Mouse (Mus musculus) olfactory bulb, adult 2 months (tissue): Measurements from ENCODE around the gene Tmed8.

Experiments
- CTCF ChIP-seq: fragments of 200-500 bp; IDR thresholded peaks from 2 replicates; pipeline ENCODE4 v1.5.1; 2012; ENCODE audit warnings: low read depth, mild to moderate bottlenecking, low read length, moderate library complexity; ENCODE audit not compliant: insufficient read depth
- POLR2A ChIP-seq: fragments of 200-500 bp; IDR thresholded peaks from 2 replicates; pipeline ENCODE4 v1.6.1; 2012; ENCODE audit warnings: mild to moderate bottlenecking, low read depth, low read length, moderate library complexity; ENCODE audit not compliant: insufficient read depth

DNA sequence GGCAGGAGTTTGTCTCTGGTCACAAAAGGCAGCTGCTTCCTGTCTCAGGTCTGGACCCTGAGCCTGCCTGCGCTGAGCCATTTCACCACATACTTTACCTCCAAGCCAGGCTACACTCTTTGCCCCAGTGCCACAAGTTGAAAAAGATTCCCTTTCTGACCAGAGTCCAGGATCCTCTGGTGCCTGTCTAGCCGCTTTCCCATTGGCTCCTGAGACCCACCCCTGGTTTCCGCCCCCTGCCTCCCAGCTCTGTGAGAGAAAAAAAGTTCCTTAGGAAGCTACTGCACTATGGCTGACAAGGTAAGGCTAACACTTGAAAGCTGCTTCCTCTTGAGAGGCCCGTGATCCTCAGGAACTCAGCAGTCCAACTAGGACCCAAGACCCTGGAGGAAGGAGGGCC is 42.9 kb downstream of the Tmed8 start:
- TF ChIP-seq CTCF, result no peak
- TF ChIP-seq POLR2A, result no peak
